Mouse (Mus musculus): ENCODE results near the gene Pgm2l1.

GRCm38 (mm10) chr7:100250667-100251066, 23.5 kb downstream of the Pgm2l1 start:
- TF ChIP-seq CTCF (IDR thresholded peaks at IDR 0.05; ENCODE audit: control insufficient read depth, insufficient read depth, insufficient read length) (no peak), FOSL1 (IDR thresholded peaks at IDR 0.05; ENCODE audit: insufficient read depth, low read length, poor library complexity, severe bottlenecking) (no peak), CEBPB (IDR thresholded peaks at IDR 0.05; ENCODE audit: low read depth) (no peak)
